ENCODE assay signal across 8 mouse cellular contexts in genomic region chr5:115125211-115125871, GRCm38 (mm10). TPM values are rescaled to one million over a fixed set of nuclear protein-coding genes. Genes with fewer than 3 reads are reported as not detected.
DNase-seq lines count a peak whose midpoint lies in the region; ATAC-seq and TF ChIP-seq lines count a peak whose summit lies in the region.

No protein-coding gene starts in this region.

- peak; percentile 94 for ATAC-seq in CD4-positive, CD25-positive, alpha-beta regulatory T cell, adult 4 months
- peak; percentile 43 for ATAC-seq in heart, embryonic 12.5 days (ENCODE audit: insufficient number of reproducible peaks, low FRiP score)
- peak; percentile 57; the same call in 1 of the 2 replicates for ATAC-seq in kidney, embryonic 16.5 days (ENCODE audit: low FRiP score, low TSS enrichment)

- H3K36me3 ChIP-seq in heart, embryonic 12.5 days: peaks cover 51% of the 10 kb centered on the region
- peaks cover 53% of the 10 kb centered on the region for H3K36me3 ChIP-seq in kidney, embryonic 16.5 days (ENCODE audit: insufficient read depth, low read length)
- H3K36me3 ChIP-seq in liver, adult 2 months (ENCODE audit: control insufficient read depth, insufficient read depth, low read length): peaks cover 6% of the 10 kb centered on the region; the same call in 1 of the 2 replicates
- H3K36me3 ChIP-seq in splenic B cell, adult 2 months (ENCODE audit: control insufficient read depth, insufficient read depth, low read length, poor library complexity, severe bottlenecking): peaks cover 10% of the 10 kb centered on the region

- no peak overlapping the region for H3K9ac ChIP-seq in heart, embryonic 12.5 days
- H3K9ac ChIP-seq in kidney, embryonic 16.5 days (replicated peaks; ENCODE audit: low read length): 0 out of 2 replicates have a peak overlapping the region, but pooled peaks have one; percentile 1
- no peak overlapping the region for H3K9ac ChIP-seq in liver, adult 2 months (ENCODE audit: low read depth, low read length)

- H3K4me3 ChIP-seq in embryonic fibroblast, embryonic 13.5 days (ENCODE audit: insufficient read depth, low read length): no peak overlapping the region
- H3K4me3 ChIP-seq in heart, embryonic 12.5 days: no peak overlapping the region
- no peak overlapping the region for H3K4me3 ChIP-seq in kidney, embryonic 16.5 days (ENCODE audit: low read length)
- H3K4me3 ChIP-seq in liver, adult 2 months (ENCODE audit: insufficient read depth, low read depth, low read length): no peak overlapping the region

- H3K27ac ChIP-seq in embryonic fibroblast, embryonic 13.5 days (ENCODE audit: insufficient read depth, low read length): no peak overlapping the region
- no peak overlapping the region for H3K27ac ChIP-seq in heart, embryonic 12.5 days (ENCODE audit: poor library complexity, severe bottlenecking)
- 0 out of 2 replicates have a peak overlapping the region, but pooled peaks have one; percentile 14 for H3K27ac ChIP-seq in kidney, embryonic 16.5 days (ENCODE audit: low read length)
- H3K27ac ChIP-seq in liver, adult 2 months (replicated peaks; ENCODE audit: insufficient read depth, low read depth, low read length): no peak overlapping the region

- no peaks in the 10 kb centered on the region for H3K9me3 ChIP-seq in heart, embryonic 12.5 days (replicated peaks)
- no peaks in the 10 kb centered on the region for H3K9me3 ChIP-seq in kidney, embryonic 16.5 days (ENCODE audit: low read length)

- WGBS in heart, embryonic 12.5 days: 31% methylated on average over 24 of the region's 24 CpGs
- 14% methylated on average over 24 of the region's 24 CpGs for WGBS in kidney, embryonic 16.5 days
- 46% methylated on average over 24 of the region's 24 CpGs for WGBS in liver, adult 2 months

- no peak for TF ChIP-seq POLR2A in embryonic fibroblast, embryonic 13.5 days (IDR thresholded peaks at IDR 0.05; ENCODE audit: low read depth, low read length)
- TF ChIP-seq POLR2A in liver, adult 2 months (IDR thresholded peaks at IDR 0.05; ENCODE audit: extremely low read depth, insufficient read depth, low read length): no peak

- H3K79me2 ChIP-seq in liver, adult 2 months (ENCODE audit: control insufficient read depth, insufficient read depth, low read length): no peaks in the 10 kb centered on the region

- H3K4me1 ChIP-seq in embryonic fibroblast, embryonic 13.5 days (ENCODE audit: control insufficient read depth, insufficient read depth, low read length): peaks cover 4% of the 10 kb centered on the region; the same call in 1 of the 2 replicates
- H3K4me1 ChIP-seq in heart, embryonic 12.5 days (replicated peaks): peaks cover 7% of the 10 kb centered on the region; the same call in 1 of the 2 replicates
- peaks cover 17% of the 10 kb centered on the region for H3K4me1 ChIP-seq in kidney, embryonic 16.5 days (ENCODE audit: insufficient read depth, low read length)
- no peaks in the 10 kb centered on the region for H3K4me1 ChIP-seq in liver, adult 2 months (ENCODE audit: control insufficient read depth, insufficient read depth, low read length)

- peak; percentile 95 for DNase-seq in brain, adult 2 months (ENCODE audit: low read depth, low spot score)
- peak; percentile 43 for DNase-seq in liver, adult 2 months (ENCODE audit: extremely low read depth, low read depth, low spot score)
- DNase-seq in naive thymus-derived CD4-positive, alpha-beta T cell, adult 2 months (ENCODE audit: low read depth): peak; percentile 90
- peak; percentile 89 for DNase-seq in splenic B cell, adult 2 months (ENCODE audit: low read depth, low spot score)

- H3K4me2 ChIP-seq in heart, embryonic 12.5 days: no peak overlapping the region; the same call in 1 of the 2 replicates
- 0 out of 2 replicates have a peak overlapping the region, but pooled peaks have one; percentile 17 for H3K4me2 ChIP-seq in kidney, embryonic 16.5 days (replicated peaks; ENCODE audit: low read depth, low read length)

- no peaks in the 10 kb centered on the region for H3K27me3 ChIP-seq in heart, embryonic 12.5 days (replicated peaks)
- no peaks in the 10 kb centered on the region for H3K27me3 ChIP-seq in kidney, embryonic 16.5 days (ENCODE audit: insufficient read depth, low read length)
- no peaks in the 10 kb centered on the region for H3K27me3 ChIP-seq in liver, adult 2 months (ENCODE audit: control insufficient read depth, insufficient read depth, low read length)
- no peaks in the 10 kb centered on the region for H3K27me3 ChIP-seq in splenic B cell, adult 2 months (ENCODE audit: control insufficient read depth, insufficient read depth, low read length, poor library complexity, severe bottlenecking)

- peak; percentile 98 for TF ChIP-seq CTCF in embryonic fibroblast, embryonic 13.5 days (IDR thresholded peaks at IDR 0.05; ENCODE audit: borderline replicate concordance, insufficient read depth, low read length)
- TF ChIP-seq CTCF in liver, adult 2 months (IDR thresholded peaks at IDR 0.05; ENCODE audit: low read depth, low read length): peak; percentile 96

RNA-seq across cellular contexts. Expression of gene Acads, which starts 6.2 kb away (rescaled TPM):
- polyA plus RNA-seq in CD4-positive, CD25-positive, alpha-beta regulatory T cell, adult 4 months (2017; shearing (Covaris generic)): 10 to 100 TPM; 10.6 to 28.4 TPM
- polyA plus RNA-seq in embryonic fibroblast, embryonic 13.5 days (2011; ENCODE audit: insufficient read length, low read depth, missing spikeins): 23.8 and 27.9 TPM in 2 replicates
- 114 and 123 TPM in 2 replicates for polyA plus RNA-seq in heart, embryonic 12.5 days (2016; fragmentation: Nextera tagmentation; extraction: Ambion mirVana)
- 98.1 and 106 TPM in 2 replicates for polyA plus RNA-seq in kidney, embryonic 16.5 days (2015; fragmentation: Nextera tagmentation; extraction: Ambion mirVana)
- total RNA-seq in liver, adult 2 months (2014; rRNA removed): 140 and 143 TPM in 2 replicates
- polyA plus RNA-seq in liver, adult 2 months (2012; rRNA removed): 255 and 293 TPM in 2 replicates

RNA-seq across cellular contexts. Expression of gene Unc119b, which starts 9.4 kb away (rescaled TPM):
- 10 to 100 TPM; 16.1 to 16.4 TPM for polyA plus RNA-seq in CD4-positive, CD25-positive, alpha-beta regulatory T cell, adult 4 months (2017; shearing (Covaris generic))
- polyA plus RNA-seq in embryonic fibroblast, embryonic 13.5 days (2011; ENCODE audit: insufficient read length, low read depth, missing spikeins): 18.6 and 19.8 TPM in 2 replicates
- 22.8 and 23.2 TPM in 2 replicates for polyA plus RNA-seq in heart, embryonic 12.5 days (2016; fragmentation: Nextera tagmentation; extraction: Ambion mirVana)
- polyA plus RNA-seq in kidney, embryonic 16.5 days (2015; fragmentation: Nextera tagmentation; extraction: Ambion mirVana): 53.5 and 54.8 TPM in 2 replicates
- 12.5 and 17.3 TPM in 2 replicates for total RNA-seq in liver, adult 2 months (2014; rRNA removed)
- 29.4 and 32.0 TPM in 2 replicates for polyA plus RNA-seq in liver, adult 2 months (2012; rRNA removed)

RNA-seq across cellular contexts. Expression of gene Gm10401, which starts 27.2 kb away (rescaled TPM):
- polyA plus RNA-seq in CD4-positive, CD25-positive, alpha-beta regulatory T cell, adult 4 months (2017; shearing (Covaris generic)): 10 to 100 TPM; 15.1 to 18.1 TPM
- polyA plus RNA-seq in embryonic fibroblast, embryonic 13.5 days (2011; ENCODE audit: insufficient read length, low read depth, missing spikeins): not detected in 2 replicates
- polyA plus RNA-seq in heart, embryonic 12.5 days (2016; fragmentation: Nextera tagmentation; extraction: Ambion mirVana): 14.1 and 15.7 TPM in 2 replicates
- polyA plus RNA-seq in kidney, embryonic 16.5 days (2015; fragmentation: Nextera tagmentation; extraction: Ambion mirVana): 28.2 and 34.7 TPM in 2 replicates
- total RNA-seq in liver, adult 2 months (2014; rRNA removed): not detected in 2 replicates
- 0.17 TPM in 1 of 2 replicates, not detected in the other for polyA plus RNA-seq in liver, adult 2 months (2012; rRNA removed)

RNA-seq across cellular contexts. Expression of gene Mlec, which starts 32.6 kb away (rescaled TPM):
- 10 to 100 TPM; 28.9 to 37.0 TPM for polyA plus RNA-seq in CD4-positive, CD25-positive, alpha-beta regulatory T cell, adult 4 months (2017; shearing (Covaris generic))
- polyA plus RNA-seq in embryonic fibroblast, embryonic 13.5 days (2011; ENCODE audit: insufficient read length, low read depth, missing spikeins): 182 and 220 TPM in 2 replicates
- 103 and 105 TPM in 2 replicates for polyA plus RNA-seq in heart, embryonic 12.5 days (2016; fragmentation: Nextera tagmentation; extraction: Ambion mirVana)
- 85.0 and 86.2 TPM in 2 replicates for polyA plus RNA-seq in kidney, embryonic 16.5 days (2015; fragmentation: Nextera tagmentation; extraction: Ambion mirVana)
- total RNA-seq in liver, adult 2 months (2014; rRNA removed): 33.7 and 44.7 TPM in 2 replicates
- 40.8 and 41.8 TPM in 2 replicates for polyA plus RNA-seq in liver, adult 2 months (2012; rRNA removed)

Comparison
In these comparisons a context has a peak if more than half of its experiments do, and no peak if none do; other contexts are left out.
1. ATAC-seq: peak in every context shown above with its lines; median percentile 94 in CD4-positive, CD25-positive, alpha-beta regulatory T cell, adult 4 months; 57 in kidney, embryonic 16.5 days; 43 in heart, embryonic 12.5 days.
2. DNase-seq: peak in every context shown above with its lines; median percentile 95 in brain, adult 2 months; 90 in naive thymus-derived CD4-positive, alpha-beta T cell, adult 2 months; 89 in splenic B cell, adult 2 months; 43 in liver, adult 2 months.
3. RNA of gene Gm10401, which starts 27.2 kb away (polyA plus RNA-seq): 28.2 to 34.7 TPM in kidney, embryonic 16.5 days, 15.1 to 18.1 TPM in CD4-positive, CD25-positive, alpha-beta regulatory T cell, adult 4 months and 14.1 to 15.7 TPM in heart, embryonic 12.5 days; not detected in embryonic fibroblast, embryonic 13.5 days and 0.17 TPM in liver, adult 2 months; every median in the first group is over 10 times any median in the second.